Mouse (Mus musculus) olfactory bulb, adult 2 months (tissue): Measurements from ENCODE around the gene Sema5a.

Experiments used
- CTCF ChIP-seq: fragments of 200-500 bp; IDR thresholded peaks from 2 replicates; pipeline ENCODE4 v1.5.1; 2012; ENCODE audit warnings: low read depth, mild to moderate bottlenecking, low read length, moderate library complexity; ENCODE audit not compliant: insufficient read depth
- POLR2A ChIP-seq: fragments of 200-500 bp; IDR thresholded peaks from 2 replicates; pipeline ENCODE4 v1.6.1; 2012; ENCODE audit warnings: mild to moderate bottlenecking, low read depth, low read length, moderate library complexity; ENCODE audit not compliant: insufficient read depth

GRCm38 (mm10) chr15:32278600-32278999 is 34.0 kb downstream of the Sema5a start:
- no peak for TF ChIP-seq POLR2A
- no peak for TF ChIP-seq CTCF
